Mouse (Mus musculus) layer of hippocampus, adult 2 months (tissue): ENCODE measurements around the gene Fam98c. TPM values are rescaled to one million over a fixed set of nuclear protein-coding genes. Genes with fewer than 3 reads are reported as not detected.

Experiments
- DNase-seq, 2 experiments: peaks; one replicate each; pipeline ENCODE4 v3.0.0; 2022; ENCODE audit warnings: low spot score in 2 of 2
- H3K27ac ChIP-seq: fragments of 200-600 bp; 2 replicates; pipeline ENCODE4 v1.8.1; 2022
- H3K4me3 ChIP-seq: fragments of 200-600 bp; 2 replicates; pipeline ENCODE4 v1.8.1; 2022; ENCODE audit warnings: mild to moderate bottlenecking
- CTCF ChIP-seq: fragments of 200-600 bp; conservative IDR thresholded peaks from 2 replicates; pipeline ENCODE4 v1.8.1; 2022; ENCODE audit warnings: antibody characterized with exemption, mild to moderate bottlenecking, moderate library complexity
- total RNA-seq, 2 experiments: library from RNA; stranded (reverse); gene quantifications; 2 replicates each; pipeline ENCODE4 v1.2.3; 2021

Fam98c gene
- total RNA-seq, 2 experiments from 2014 or later = 28.1 to 29.3 TPM

DNA sequence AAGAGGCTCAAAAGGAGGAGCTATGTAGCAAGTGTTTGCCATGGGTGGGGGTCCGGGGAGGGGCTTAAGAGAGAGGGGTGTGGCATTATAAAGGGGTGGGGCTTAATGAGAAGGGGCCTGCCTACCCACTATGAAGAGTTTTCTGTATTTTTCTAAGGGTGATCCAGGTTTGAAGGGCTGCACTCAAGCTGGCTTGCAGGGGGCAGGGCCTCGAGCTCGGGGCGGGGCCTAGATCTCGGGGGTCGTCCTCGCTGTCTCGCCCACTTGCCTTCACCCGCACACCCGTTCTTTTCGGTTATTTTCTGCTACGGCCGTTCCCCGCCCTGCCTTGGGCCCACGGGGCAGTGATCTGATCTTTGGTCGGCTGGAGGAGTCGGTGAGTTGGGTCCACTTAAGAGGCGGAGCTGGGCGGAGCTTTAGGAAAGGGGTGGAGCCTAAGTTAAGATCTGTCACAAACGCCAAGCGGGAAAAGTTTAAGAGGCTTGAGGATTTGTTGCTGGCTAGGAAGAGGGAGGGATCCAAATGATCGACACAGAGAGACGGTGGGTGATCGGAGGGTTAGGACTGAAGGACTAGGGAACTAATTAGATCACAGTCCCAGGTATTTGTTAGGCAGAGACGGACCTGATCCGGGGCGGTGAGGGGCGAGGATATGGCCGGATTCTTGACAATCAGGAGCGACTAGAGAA, 14.2 kb upstream of the Fam98c start, which contains the start of the genes Ggn and Spred3:
Gene Ggn, plus strand, starts transcription at position 145 of the 689 bp plus-strand sequence.
Gene Spred3, minus strand, starts transcription at position 346 of the 689 bp plus-strand sequence.
- H3K27ac ChIP-seq = peak within 1 kb of the TSS; percentile 91
- H3K4me3 ChIP-seq = peak within 1 kb of the TSS; percentile 86
- no peak for TF ChIP-seq CTCF
- no peak for DNase-seq

DNA sequence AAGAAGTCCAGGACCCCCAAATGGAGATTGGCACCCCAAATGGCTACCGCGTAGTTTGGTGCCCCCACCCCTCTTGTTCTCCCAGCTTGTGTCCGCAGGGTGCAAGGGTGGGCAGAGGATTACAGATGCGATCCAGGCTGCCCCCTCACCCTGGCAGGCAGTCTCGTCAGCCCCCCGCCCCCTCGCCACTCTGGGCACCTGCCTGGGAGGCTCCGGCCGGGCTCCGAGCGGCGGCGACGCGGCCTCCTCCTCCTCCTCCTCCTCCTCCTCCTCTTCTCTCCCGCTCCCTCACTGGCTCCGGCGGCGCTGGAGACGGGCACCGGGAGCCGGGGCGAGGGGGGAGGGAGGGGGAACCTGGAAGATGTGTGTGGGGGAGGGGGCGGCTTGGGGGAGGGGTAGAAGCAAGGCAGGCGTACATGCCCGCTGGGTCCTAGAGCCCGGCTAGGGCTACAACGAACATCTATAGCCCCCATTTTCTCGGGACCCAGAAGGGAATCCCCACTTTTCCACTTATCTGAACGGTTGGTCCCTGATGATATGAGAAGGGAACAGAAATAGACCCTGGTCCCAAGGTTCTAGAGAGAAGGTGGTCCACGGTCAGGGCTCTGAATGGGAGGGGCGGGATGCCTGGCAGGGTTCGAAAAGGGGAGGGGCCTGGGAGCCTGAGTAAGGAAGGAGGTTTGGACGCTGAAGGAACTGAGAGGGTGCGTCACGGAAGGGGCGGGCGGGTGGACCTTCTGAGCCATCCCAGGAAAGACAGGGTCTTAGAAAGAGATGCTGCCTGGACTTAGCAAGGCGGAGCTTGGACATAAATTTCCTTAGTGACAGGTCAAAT, 13.4 kb upstream of the Fam98c start:
- Histone ChIP-seq H3K4me3 (peak overlapping the region; percentile 86), H3K27ac (peak overlapping the region; percentile 91)
- peak; percentile 70 to 82 for DNase-seq
- TF ChIP-seq CTCF = no peak

DNA sequence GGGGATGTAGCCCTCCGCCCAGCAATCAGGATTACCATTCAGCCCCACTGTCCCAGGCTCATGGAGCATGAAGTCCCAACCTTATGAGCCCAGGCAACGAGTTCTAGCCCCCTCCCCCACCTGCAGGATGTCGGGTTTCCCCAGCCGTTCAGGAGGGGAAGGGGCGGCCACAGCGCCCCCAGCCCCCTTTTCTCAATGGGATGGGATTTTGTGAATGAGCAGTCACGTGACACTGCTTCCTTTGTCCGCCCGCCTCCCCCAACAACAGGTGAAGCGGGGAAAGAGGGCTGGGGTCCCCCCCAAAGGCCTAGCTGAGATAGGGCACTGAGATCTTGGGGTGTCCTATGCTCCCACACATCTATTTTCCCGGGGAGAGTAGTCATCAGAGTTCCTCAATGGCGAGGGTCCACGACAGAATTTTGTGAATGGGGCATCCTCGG, 12.8 kb upstream of the Fam98c start:
- TF ChIP-seq CTCF = no peak
- Histone ChIP-seq H3K4me3 (peak overlapping the region; percentile 86), H3K27ac (peak overlapping the region; percentile 91)
- no peak for DNase-seq

DNA sequence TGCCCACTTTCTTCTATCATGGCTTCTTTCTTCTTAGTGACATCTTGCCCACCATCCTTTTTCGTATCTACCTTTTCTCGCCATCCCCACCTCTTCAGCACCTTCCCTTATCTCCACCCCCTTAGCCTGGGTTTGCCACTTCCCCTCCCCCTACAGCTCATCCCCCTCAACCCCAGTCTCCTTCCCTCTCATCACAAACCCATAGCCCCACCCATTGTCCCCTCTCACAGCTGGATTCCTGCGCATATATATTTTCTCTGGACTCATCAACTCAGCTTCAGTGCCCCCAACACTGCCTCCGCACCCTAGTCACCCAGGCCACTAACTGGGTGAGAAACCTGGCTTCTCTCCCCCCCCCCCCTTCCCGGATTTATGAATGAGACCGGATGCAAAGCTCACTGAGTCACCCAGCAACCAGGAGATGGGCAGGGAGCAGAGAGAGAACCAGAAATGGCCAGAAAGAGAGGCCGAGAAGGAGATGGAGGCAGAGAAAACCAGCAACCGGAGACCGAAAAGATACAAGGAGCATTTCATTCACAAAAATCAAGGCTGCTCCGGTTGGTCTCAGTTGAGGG, 12.2 kb upstream of the Fam98c start:
- peak overlapping the region; percentile 86 for H3K4me3 ChIP-seq
- peak overlapping the region; percentile 91 for H3K27ac ChIP-seq
- TF ChIP-seq CTCF = no peak
- DNase-seq = no peak

DNA sequence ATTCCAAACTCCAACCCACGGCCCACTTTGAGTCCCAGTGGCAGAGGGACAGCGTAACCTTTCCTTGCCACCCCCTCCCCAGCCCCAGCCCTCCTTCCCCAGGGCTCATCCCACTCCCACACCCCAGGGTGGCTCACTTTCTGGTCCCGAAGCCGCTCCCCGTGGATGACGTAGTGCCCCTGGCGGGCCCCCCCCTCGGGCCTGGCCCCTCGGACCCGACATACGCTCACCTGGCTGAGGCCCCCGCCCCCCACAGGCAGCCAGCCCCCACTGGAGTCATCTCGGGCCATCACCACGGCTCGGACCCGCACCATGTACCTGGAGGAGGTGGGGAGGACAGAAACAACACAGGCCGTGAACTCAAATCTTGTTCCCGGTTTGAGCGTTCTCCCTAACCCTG, 11.6 kb upstream of the Fam98c start:
- no peak for DNase-seq
- H3K4me3 ChIP-seq = peak overlapping the region; percentile 86
- H3K27ac ChIP-seq = no peak overlapping the region
- no peak for TF ChIP-seq CTCF

DNA sequence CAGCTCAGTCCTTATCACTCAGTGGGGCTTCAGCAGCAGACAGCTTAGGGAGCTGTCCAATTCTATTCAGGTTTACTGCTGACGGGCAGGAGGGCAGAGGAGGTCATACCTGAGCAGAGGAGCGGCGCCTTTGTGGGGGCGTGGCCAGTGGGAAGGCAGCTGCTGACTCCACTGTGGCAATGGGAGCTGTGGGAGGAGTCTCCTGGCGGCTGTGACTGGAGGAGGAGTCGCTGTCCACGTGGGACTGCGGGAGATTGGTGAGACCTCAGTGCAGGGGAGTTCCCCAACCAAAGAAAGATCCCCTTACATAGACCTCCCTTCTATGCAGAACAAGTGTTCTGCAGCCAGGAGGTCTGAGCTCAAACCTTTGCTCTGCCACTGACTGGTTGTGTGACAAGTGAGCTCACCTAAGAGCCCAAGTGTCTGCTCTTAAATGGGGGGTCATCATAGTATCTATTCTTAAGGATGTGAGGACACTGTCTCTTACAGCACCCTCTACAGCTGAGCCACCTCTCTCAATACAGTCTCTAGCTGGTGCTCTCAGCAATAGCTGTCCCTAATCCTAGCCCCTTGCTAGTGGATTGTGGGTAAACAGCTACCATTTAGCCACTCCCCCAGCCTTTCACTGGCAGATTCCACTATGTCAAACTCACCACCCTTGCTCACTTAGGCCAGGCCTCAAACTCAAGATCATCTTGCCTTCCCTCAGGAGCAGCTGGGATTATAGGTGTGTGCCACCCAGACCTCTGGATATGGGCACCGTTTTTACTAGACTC, 6.9 kb upstream of the Fam98c start:
- H3K27ac ChIP-seq = no peak overlapping the region
- no peak for TF ChIP-seq CTCF

DNA sequence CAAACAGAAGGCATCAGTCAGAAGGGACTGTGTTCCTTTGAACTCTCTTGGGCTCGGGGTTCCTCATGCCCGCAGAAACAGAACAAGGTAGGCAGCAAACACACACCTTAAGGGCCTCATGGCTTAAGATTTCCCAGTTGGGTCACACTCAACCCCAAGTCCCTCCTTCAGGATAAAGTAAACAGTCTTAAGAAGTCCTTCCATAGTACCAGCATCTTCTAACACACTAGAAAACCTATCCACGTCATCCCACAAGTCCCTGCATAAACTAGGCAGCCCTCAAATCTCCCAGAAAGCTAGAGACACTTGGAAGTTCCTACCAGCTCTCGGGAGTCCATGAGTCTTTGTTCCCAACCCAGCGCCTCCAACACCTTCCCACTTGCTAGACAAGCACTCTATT, 6.3 kb upstream of the Fam98c start:
- TF ChIP-seq CTCF = no peak

More for the DNA sequence above, 6.9 kb upstream of the Fam98c start:
- no peak for DNase-seq
- H3K4me3 ChIP-seq = no peak overlapping the region

DNA sequence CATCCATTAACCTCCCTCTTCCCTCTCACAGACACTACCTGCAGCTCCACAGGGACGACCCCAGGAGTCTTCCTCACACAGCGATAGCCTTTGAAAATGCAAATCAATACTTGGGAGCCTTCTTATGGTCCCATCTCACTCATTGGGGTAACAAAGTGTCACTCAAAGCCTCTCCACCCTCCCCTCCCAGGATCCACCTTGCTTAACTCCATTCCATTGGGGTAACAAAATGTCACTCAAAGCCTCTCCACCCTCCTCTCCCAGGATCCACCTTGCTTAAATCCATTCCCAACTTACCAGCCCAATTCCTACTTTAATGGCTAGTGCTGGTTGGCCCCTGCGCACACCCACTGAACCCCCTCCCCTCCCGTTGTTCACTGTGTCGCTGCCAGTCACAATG, 2.2 kb upstream of the Fam98c start:
- Histone ChIP-seq H3K27ac (no peak overlapping the region), H3K4me3 (no peak overlapping the region)
- no peak for DNase-seq
- no peak for TF ChIP-seq CTCF

More for the DNA sequence above, 6.3 kb upstream of the Fam98c start:
- DNase-seq = no peak
- Histone ChIP-seq H3K4me3 (no peak overlapping the region), H3K27ac (no peak overlapping the region)

DNA sequence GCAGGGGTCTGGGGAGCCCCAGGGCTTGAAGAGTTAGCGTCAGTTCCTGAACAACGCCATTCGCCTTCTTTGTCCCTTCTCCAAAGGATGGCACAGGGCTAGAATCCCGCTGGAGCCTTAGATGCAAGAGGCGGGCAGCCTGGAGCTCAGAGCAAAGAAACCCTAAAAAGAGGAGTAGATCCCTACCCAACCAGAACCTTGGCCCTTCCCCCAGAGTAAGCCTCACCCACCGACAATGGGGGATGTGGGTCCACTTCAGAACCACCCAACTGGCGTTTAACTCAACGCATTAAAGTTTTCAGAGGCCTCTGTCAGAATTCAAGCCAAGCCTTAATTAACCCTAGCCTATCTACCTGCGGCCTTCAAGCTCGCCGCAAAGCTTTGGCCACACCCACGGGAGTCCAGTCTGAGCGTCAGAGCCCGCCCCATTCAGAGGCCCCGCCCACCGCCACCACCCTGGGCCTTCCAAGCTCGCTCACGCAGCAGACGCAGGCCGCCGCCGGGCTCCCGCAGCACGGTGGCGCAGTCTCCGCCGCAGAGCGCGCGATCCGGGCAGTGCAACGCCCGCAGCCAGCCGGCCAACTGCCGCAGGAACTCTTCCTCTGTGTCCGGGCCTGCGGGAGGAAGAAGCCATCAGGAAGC, 717 bp downstream of the Fam98c start:
- peak overlapping the region; percentile 98 for H3K4me3 ChIP-seq
- peak; percentile 88 to 92 for DNase-seq
- peak overlapping the region; percentile 98 for H3K27ac ChIP-seq
- TF ChIP-seq CTCF = peak; percentile 43

DNA sequence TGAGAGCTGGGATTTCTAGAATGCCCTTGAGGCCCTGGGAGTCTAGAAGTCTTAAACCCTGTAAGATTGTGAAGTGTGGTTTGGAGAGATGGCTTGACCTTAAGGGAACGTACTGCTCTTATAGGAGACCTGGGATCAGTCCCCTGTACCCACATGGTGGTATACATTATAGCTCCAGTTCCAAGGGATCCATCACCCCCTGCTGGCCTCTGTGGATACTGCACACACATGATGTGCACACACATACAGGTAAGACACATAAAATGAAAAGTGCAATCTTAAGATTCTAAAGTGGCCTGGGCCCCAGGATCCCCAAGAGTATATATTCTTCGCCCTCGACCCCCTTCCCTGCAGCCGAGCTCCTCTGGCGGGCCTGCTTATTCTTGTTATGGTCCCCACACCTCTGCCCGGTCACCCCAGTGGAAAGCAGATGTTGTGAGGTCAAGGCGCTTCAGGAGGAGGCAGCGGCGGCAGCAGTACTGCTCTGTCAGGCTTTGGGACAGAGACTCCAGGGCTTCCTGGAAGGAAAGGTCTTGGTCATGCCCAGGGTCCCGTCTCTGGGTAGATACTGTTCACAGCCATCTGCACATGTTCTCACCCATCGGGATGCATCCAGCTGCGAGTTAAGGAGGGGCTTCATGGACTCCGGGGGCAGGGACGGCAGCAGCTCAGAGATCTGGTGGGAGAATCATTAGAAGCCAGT, 1.9 kb downstream of the Fam98c start:
- peak; percentile 59 for TF ChIP-seq CTCF
- Histone ChIP-seq H3K4me3 (no peak overlapping the region), H3K27ac (no peak overlapping the region)
- DNase-seq = no peak

DNA sequence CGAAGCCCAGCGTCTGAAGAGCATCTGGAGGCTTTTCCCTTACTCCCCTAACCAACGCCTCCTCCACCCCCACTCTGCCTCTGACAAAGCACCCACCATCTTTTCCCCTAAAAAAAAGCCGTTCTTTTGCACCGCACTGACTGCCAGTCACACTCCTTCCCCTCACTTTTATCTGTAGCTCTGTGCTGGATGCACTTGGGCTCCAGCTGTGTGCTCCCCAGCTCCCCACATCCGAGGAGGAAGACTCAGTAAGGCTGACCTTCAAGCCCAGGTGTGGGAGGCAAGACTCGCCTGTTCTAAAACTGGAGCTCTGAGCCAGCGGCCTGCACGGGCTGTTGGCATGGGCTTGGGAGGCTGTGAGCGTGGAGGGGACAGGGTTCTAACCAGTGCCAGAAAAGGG, 4.5 kb downstream of the Fam98c start:
- no peak overlapping the region for H3K4me3 ChIP-seq
- no peak for TF ChIP-seq CTCF
- DNase-seq = no peak
- H3K27ac ChIP-seq = no peak overlapping the region
